Mouse (Mus musculus): Measurements from ENCODE around the gene Lrrtm4.

Lrrtm4 gene

GRCm38 (mm10) chr6:80733416-80733815 lies 714.7 kb downstream of the Lrrtm4 start:
- DNase-seq (ENCODE audit: low spot score) = no peak

- no peak for DNase-seq (ENCODE audit: low spot score)
These were observed 732.1 kb downstream of the Lrrtm4 start for GRCm38 (mm10) chr6:80750769-80751168.

- no peak for DNase-seq (ENCODE audit: low spot score)
These were observed 742.0 kb downstream of the Lrrtm4 start for GRCm38 (mm10) chr6:80760641-80761204.

GRCm38 (mm10) chr6:80786282-80786681 lies 767.6 kb downstream of the Lrrtm4 start:
- DNase-seq (ENCODE audit: low spot score) = no peak

- DNase-seq (ENCODE audit: low spot score) = no peak
These were observed 805.1 kb downstream of the Lrrtm4 start for GRCm38 (mm10) chr6:80823753-80824152.

- no peak for DNase-seq (ENCODE audit: low spot score)
These were observed 821.1 kb downstream of the Lrrtm4 start for GRCm38 (mm10) chr6:80839784-80840183.

GRCm38 (mm10) chr6:80845294-80845693 lies 826.6 kb downstream of the Lrrtm4 start:
- no peak for DNase-seq (ENCODE audit: low spot score)

- DNase-seq (ENCODE audit: low spot score) = no peak
These were observed 838.4 kb downstream of the Lrrtm4 start for GRCm38 (mm10) chr6:80856910-80857543.
